Mouse (Mus musculus): ENCODE data around the gene Tmem91. TPM values are rescaled to one million over a fixed set of nuclear protein-coding genes. Genes with fewer than 3 reads are reported as not detected.
A peak's percentile ranks its signal among the peaks of the same experiment; 100 is the strongest.

The Tmem91 gene
- polyA plus RNA-seq, 1 experiment from 2014 or later, result 1.4 TPM

GRCm38 (mm10) chr7:25669631-25670030 is 5.3 kb downstream of the Tmem91 start:
- Histone ChIP-seq H3K4me3 (no peak overlapping the region), H3K27ac (replicated peaks) (no peak overlapping the region), H3K4me1 (peaks cover 5% of the 10 kb centered on the region), H3K4me2 (no peak overlapping the region), H3K9me3 (peaks cover 3% of the 10 kb centered on the region; the same call in 1 of the 2 replicates), H3K36me3 (peaks cover 40% of the 10 kb centered on the region), H3K9ac (no peak overlapping the region), H3K27me3 (replicated peaks) (peaks cover 18% of the 10 kb centered on the region)
- no peak for ATAC-seq (ENCODE audit: extremely low read depth, insufficient number of reproducible peaks, low FRiP score, low TSS enrichment)
- WGBS, result 77% methylated on average over 9 of the region's 9 CpGs

GRCm38 (mm10) chr7:25669158-25669557 is 5.8 kb downstream of the Tmem91 start:
- peaks cover 5% of the 10 kb centered on the region; the same call in 1 of the 2 replicates for H3K4me1 ChIP-seq
- H3K27ac ChIP-seq (replicated peaks), result no peak overlapping the region
- WGBS, result 81% methylated on average over 10 of the region's 10 CpGs
- peaks cover 13% of the 10 kb centered on the region for H3K27me3 ChIP-seq (replicated peaks)
- no peak overlapping the region for H3K4me3 ChIP-seq
- H3K9me3 ChIP-seq, result peaks cover 3% of the 10 kb centered on the region; the same call in 1 of the 2 replicates
- no peak for ATAC-seq (ENCODE audit: extremely low read depth, insufficient number of reproducible peaks, low FRiP score, low TSS enrichment)
- no peak overlapping the region for H3K4me2 ChIP-seq
- H3K36me3 ChIP-seq, result peaks cover 45% of the 10 kb centered on the region
- no peak overlapping the region for H3K9ac ChIP-seq

GRCm38 (mm10) chr7:25666381-25666780 is 8.6 kb downstream of the Tmem91 start:
- ATAC-seq (ENCODE audit: extremely low read depth, insufficient number of reproducible peaks, low FRiP score, low TSS enrichment), result no peak

GRCm38 (mm10) chr7:25658657-25659472 is 16.1 kb downstream of the Tmem91 start, which contains the start of the genes Bckdha and Exosc5:
Bckdha (minus strand) TSS chr7:25658981.
Exosc5 (plus strand) TSS chr7:25659164.
- no peaks in the 10 kb centered on the region for H3K27me3 ChIP-seq (replicated peaks)
- H3K4me1 ChIP-seq, result peaks cover 23% of the 10 kb centered on the region
- no peaks in the 10 kb centered on the region for H3K9me3 ChIP-seq
- peak; percentile 97 for ATAC-seq (ENCODE audit: extremely low read depth, insufficient number of reproducible peaks, low FRiP score, low TSS enrichment)
- peaks cover 15% of the 10 kb centered on the region for H3K36me3 ChIP-seq
- H3K4me2 ChIP-seq, result peak within 1 kb of the TSS; percentile 84
- peak within 1 kb of the TSS; percentile 82 for H3K4me3 ChIP-seq
- H3K9ac ChIP-seq, result peak within 1 kb of the TSS; percentile 88
- WGBS, result under 1% methylated on average over 50 of the region's 50 CpGs
- H3K27ac ChIP-seq (replicated peaks), result peak within 1 kb of the TSS; percentile 57

More at GRCm38 (mm10) chr7:25666381-25666780, 8.6 kb downstream of the Tmem91 start:
- peaks cover 5% of the 10 kb centered on the region; the same call in 1 of the 2 replicates for H3K4me1 ChIP-seq
- no peak overlapping the region for H3K9ac ChIP-seq
- H3K9me3 ChIP-seq, result no peaks in the 10 kb centered on the region
- WGBS, result 93% methylated on average over 8 of the region's 8 CpGs
- H3K27ac ChIP-seq (replicated peaks), result no peak overlapping the region
- no peaks in the 10 kb centered on the region for H3K27me3 ChIP-seq (replicated peaks)
- H3K36me3 ChIP-seq, result peaks cover 62% of the 10 kb centered on the region
- H3K4me2 ChIP-seq, result no peak overlapping the region
- no peak overlapping the region for H3K4me3 ChIP-seq

- Histone ChIP-seq H3K4me2 (peak overlapping the region; percentile 84), H3K36me3 (peaks cover 4% of the 10 kb centered on the region), H3K9ac (peak overlapping the region; percentile 88), H3K4me3 (peak overlapping the region; percentile 82), H3K27me3 (replicated peaks) (no peaks in the 10 kb centered on the region), H3K9me3 (no peaks in the 10 kb centered on the region), H3K27ac (replicated peaks) (no peak overlapping the region), H3K4me1 (peaks cover 23% of the 10 kb centered on the region)
- ATAC-seq (ENCODE audit: extremely low read depth, insufficient number of reproducible peaks, low FRiP score, low TSS enrichment), result no peak
- WGBS, result 33% methylated on average over 10 of the region's 10 CpGs
These were observed 17.2 kb downstream of the Tmem91 start for GRCm38 (mm10) chr7:25657785-25658184.

- Histone ChIP-seq H3K36me3 (no peaks in the 10 kb centered on the region), H3K9me3 (no peaks in the 10 kb centered on the region), H3K4me2 (no peak overlapping the region), H3K4me3 (no peak overlapping the region), H3K4me1 (peaks cover 23% of the 10 kb centered on the region), H3K9ac (no peak overlapping the region), H3K27ac (replicated peaks) (no peak overlapping the region), H3K27me3 (replicated peaks) (no peaks in the 10 kb centered on the region)
- WGBS, result 70% methylated on average over 11 of the region's 11 CpGs
- no peak for ATAC-seq (ENCODE audit: extremely low read depth, insufficient number of reproducible peaks, low FRiP score, low TSS enrichment)
These were observed 19.2 kb downstream of the Tmem91 start for GRCm38 (mm10) chr7:25655601-25656428.

- 77% methylated on average over 12 of the region's 12 CpGs for WGBS
- Histone ChIP-seq H3K4me3 (no peak overlapping the region), H3K36me3 (no peaks in the 10 kb centered on the region), H3K9ac (no peak overlapping the region), H3K27me3 (replicated peaks) (no peaks in the 10 kb centered on the region), H3K27ac (replicated peaks) (no peak overlapping the region), H3K4me2 (no peak overlapping the region), H3K4me1 (peaks cover 4% of the 10 kb centered on the region), H3K9me3 (no peaks in the 10 kb centered on the region)
- ATAC-seq (ENCODE audit: extremely low read depth, insufficient number of reproducible peaks, low FRiP score, low TSS enrichment), result no peak
These were observed 22.7 kb downstream of the Tmem91 start for GRCm38 (mm10) chr7:25652244-25652759.

GRCm38 (mm10) chr7:25651281-25651680 is 23.7 kb downstream of the Tmem91 start:
- Histone ChIP-seq H3K9me3 (no peaks in the 10 kb centered on the region), H3K9ac (no peak overlapping the region), H3K27me3 (replicated peaks) (no peaks in the 10 kb centered on the region), H3K36me3 (no peaks in the 10 kb centered on the region), H3K4me3 (no peak overlapping the region), H3K4me2 (no peak overlapping the region), H3K4me1 (no peaks in the 10 kb centered on the region), H3K27ac (replicated peaks) (no peak overlapping the region)
- ATAC-seq (ENCODE audit: extremely low read depth, insufficient number of reproducible peaks, low FRiP score, low TSS enrichment), result no peak
- 82% methylated on average over 8 of the region's 8 CpGs for WGBS

GRCm38 (mm10) chr7:25649839-25650238 is 25.1 kb downstream of the Tmem91 start:
- Histone ChIP-seq H3K4me3 (no peak overlapping the region), H3K36me3 (no peaks in the 10 kb centered on the region), H3K9ac (no peak overlapping the region), H3K4me2 (no peak overlapping the region), H3K27me3 (replicated peaks) (no peaks in the 10 kb centered on the region), H3K4me1 (0 out of 2 replicates have a peak, but pooled peaks cover 2% of the 10 kb centered on the region), H3K27ac (replicated peaks) (no peak overlapping the region), H3K9me3 (no peaks in the 10 kb centered on the region)
- 55% methylated on average over 5 of the region's 5 CpGs for WGBS
- no peak for ATAC-seq (ENCODE audit: extremely low read depth, insufficient number of reproducible peaks, low FRiP score, low TSS enrichment)

GRCm38 (mm10) chr7:25647574-25648123 is 27.3 kb downstream of the Tmem91 start:
- H3K4me2 ChIP-seq, result no peak overlapping the region
- no peak overlapping the region for H3K4me3 ChIP-seq
- H3K9me3 ChIP-seq, result no peaks in the 10 kb centered on the region
- 51% methylated on average over 5 of the region's 5 CpGs for WGBS
- H3K9ac ChIP-seq, result 0 out of 2 replicates have a peak overlapping the region, but pooled peaks have one; percentile 28
- H3K36me3 ChIP-seq, result no peaks in the 10 kb centered on the region
- no peaks in the 10 kb centered on the region for H3K27me3 ChIP-seq (replicated peaks)
- H3K27ac ChIP-seq (replicated peaks), result no peak overlapping the region
- ATAC-seq (ENCODE audit: extremely low read depth, insufficient number of reproducible peaks, low FRiP score, low TSS enrichment), result no peak
- H3K4me1 ChIP-seq, result 0 out of 2 replicates have a peak, but pooled peaks cover 12% of the 10 kb centered on the region

GRCm38 (mm10) chr7:25645074-25645473 is 29.9 kb downstream of the Tmem91 start:
- no peak overlapping the region for H3K4me2 ChIP-seq
- WGBS, result 57% methylated on average over 14 of the region's 14 CpGs
- H3K4me1 ChIP-seq, result 0 out of 2 replicates have a peak, but pooled peaks cover 12% of the 10 kb centered on the region
- peaks cover 5% of the 10 kb centered on the region for H3K36me3 ChIP-seq
- no peak overlapping the region for H3K9ac ChIP-seq
- no peak overlapping the region for H3K27ac ChIP-seq (replicated peaks)
- no peak for ATAC-seq (ENCODE audit: extremely low read depth, insufficient number of reproducible peaks, low FRiP score, low TSS enrichment)
- no peaks in the 10 kb centered on the region for H3K27me3 ChIP-seq (replicated peaks)
- no peak overlapping the region for H3K4me3 ChIP-seq
- no peaks in the 10 kb centered on the region for H3K9me3 ChIP-seq

Measured in heart, embryonic 13.5 days (tissue).